Mouse (Mus musculus): ENCODE results near the gene Tpgs1.

Tpgs1 gene

GRCm38 (mm10) chr10:79669576-79670057 is 448 bp downstream of the Tpgs1 start:
- peak; percentile 89 for DNase-seq

- DNase-seq = no peak
These were observed 1.1 kb downstream of the Tpgs1 start for GRCm38 (mm10) chr10:79670071-79670888.

GRCm38 (mm10) chr10:79671396-79672087 is 2.4 kb downstream of the Tpgs1 start:
- no peak for DNase-seq

- no peak for DNase-seq
These were observed 2.9 kb downstream of the Tpgs1 start for GRCm38 (mm10) chr10:79672088-79672455.

GRCm38 (mm10) chr10:79673054-79673453 is 3.9 kb downstream of the Tpgs1 start:
- DNase-seq = no peak

- DNase-seq = no peak
These were observed 6.3 kb downstream of the Tpgs1 start for GRCm38 (mm10) chr10:79675346-79676035.

DNA sequence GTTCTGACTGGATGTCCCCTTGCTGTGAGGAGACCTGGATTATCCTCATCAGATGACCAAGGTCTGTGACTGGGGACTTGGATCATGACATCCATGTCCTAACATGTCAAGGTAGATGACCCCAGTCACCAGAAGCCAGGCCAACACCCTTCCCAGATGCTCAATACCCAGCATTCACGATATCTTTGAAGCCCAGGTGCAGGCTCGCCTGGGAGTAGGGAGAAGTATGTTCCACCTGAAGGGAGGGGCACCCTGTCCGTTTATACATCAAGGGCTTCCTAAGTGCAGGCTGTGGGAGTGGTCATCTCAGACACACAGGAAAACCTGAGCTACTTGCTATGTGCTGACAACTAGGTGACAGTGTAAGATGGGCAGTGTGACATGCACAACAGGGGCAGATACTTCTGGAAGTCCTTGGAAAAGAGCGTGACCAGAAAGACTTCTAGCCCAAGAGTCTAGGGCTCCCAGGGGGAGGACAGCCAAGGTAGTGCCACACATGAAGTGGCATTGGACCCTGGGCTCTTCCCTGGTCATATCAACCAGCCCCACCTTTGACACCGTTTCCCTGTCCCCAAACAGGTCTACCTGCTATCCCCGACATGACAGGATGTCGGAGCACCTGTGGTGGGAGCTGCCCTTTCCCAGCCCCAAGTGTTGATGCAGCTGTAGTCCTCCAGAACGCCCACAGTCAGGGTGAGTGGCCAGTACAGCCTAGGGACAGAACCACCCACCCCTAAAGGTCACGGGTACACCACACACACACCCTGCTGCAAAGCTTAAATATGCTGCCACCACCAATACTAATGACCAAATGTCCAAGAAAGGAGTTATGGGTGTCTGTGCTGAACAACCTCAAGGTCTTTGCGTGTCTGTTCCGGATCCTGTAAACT is 11.7 kb downstream of the Tpgs1 start:
- DNase-seq = peak; percentile 50

- DNase-seq = peak; percentile 98
These were observed 12.5 kb downstream of the Tpgs1 start, which contains the start of gene Cdc34 for GRCm38 (mm10) chr10:79681591-79682245. Gene Cdc34, plus strand, starts transcription at chr10:79682195.

- peak; percentile 54 for DNase-seq
These were observed 13.4 kb downstream of the Tpgs1 start for GRCm38 (mm10) chr10:79682551-79682915.

- peak; percentile 89 for DNase-seq
These were observed 13.9 kb downstream of the Tpgs1 start for GRCm38 (mm10) chr10:79682916-79683582.

DNA sequence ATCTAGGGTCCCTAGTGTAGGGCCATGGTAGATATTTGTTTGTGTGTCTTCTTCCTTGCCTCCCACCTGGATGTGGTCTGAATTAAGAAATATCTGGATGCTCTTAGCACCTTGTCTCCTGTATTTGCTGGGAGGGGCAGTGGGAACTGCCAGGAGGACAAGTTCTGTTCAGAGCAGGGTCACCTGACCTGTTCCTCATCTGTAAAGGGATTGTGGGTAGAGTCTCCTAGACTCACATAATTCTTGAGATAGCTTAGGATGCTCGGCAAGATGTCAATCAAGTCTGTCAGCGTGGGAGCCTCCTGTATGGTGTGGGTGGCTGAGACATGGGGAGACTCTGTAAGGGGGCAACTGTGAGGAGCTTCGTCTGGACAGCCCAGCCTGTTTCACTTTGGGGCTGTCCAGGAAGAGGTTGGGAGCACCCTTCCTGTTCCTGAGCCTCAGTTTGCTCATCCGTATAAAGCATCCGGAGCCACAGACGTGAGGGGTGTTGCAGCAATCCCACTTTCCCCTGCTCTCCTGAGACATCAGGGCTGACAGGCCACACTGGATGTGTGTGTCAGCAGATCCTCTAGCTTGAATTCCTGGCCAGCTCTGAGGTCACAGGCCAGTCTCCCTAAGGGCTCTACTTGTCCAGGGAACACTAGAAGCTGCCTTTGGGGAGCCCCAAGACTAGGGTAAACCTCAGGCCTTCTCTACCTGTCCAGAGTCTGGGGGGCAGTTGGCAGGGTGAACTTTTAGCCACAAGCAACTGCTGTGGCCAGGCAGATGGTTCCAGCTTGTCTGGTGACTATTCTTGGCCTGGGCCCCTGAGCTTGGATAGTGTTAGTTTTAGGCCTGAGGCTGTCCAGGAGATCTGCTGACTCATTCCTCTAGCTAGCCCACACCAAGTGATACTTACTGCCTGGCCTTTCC is 14.8 kb downstream of the Tpgs1 start:
- DNase-seq = no peak

- DNase-seq = no peak
These were observed 15.8 kb downstream of the Tpgs1 start for GRCm38 (mm10) chr10:79684770-79685600.

- DNase-seq = no peak
These were observed 17.1 kb downstream of the Tpgs1 start for GRCm38 (mm10) chr10:79686219-79686618.

GRCm38 (mm10) chr10:79686691-79687090 is 17.5 kb downstream of the Tpgs1 start:
- no peak for DNase-seq

DNA sequence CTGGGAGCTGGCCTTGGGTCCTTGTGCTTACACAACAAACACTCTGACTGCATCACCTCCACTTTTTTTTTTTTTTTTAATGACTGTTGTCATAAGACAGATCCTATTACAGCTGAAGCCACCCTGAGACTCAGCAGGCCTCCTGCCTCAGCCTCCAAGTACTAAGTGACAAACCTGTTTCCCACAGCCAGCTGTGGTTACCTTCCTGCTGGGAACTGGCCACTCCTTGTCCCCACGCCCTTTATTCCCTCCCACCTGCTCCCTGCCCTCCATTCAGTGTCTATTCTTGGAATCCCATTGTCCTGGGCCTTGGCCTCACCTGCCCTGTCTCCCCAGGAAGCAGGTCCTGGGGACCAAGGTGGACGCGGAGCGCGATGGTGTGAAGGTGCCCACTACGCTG is 18.3 kb downstream of the Tpgs1 start:
- no peak for DNase-seq

GRCm38 (mm10) chr10:79688720-79689119 is 19.6 kb downstream of the Tpgs1 start, which contains the start of gene Gzmm:
Gene Gzmm, plus strand, starts transcription at chr10:79689020.
- DNase-seq = no peak

- DNase-seq = no peak
These were observed 20.0 kb downstream of the Tpgs1 start for GRCm38 (mm10) chr10:79689178-79689577.

- DNase-seq = no peak
These were observed 22.9 kb downstream of the Tpgs1 start for GRCm38 (mm10) chr10:79691986-79692548.

Data from thymus, postnatal 4 days (tissue).